Mouse (Mus musculus) fibroblast of lung, adult 2 months (primary cell): ENCODE data around the gene Tacc3.

Source experiments
- DNase-seq: peaks from one replicate; pipeline ENCODE4 v3.0.0-alpha.2; 2011; ENCODE audit warnings: low read depth

Tacc3 gene

GRCm38 (mm10) chr5:33723019-33723640 lies 65.2 kb downstream of the Tacc3 start:
- no peak for DNase-seq

- DNase-seq = no peak
Measured at GRCm38 (mm10) chr5:33723641-33724465, 65.9 kb downstream of the Tacc3 start.

GRCm38 (mm10) chr5:33726081-33726647 lies 68.2 kb downstream of the Tacc3 start:
- DNase-seq = no peak

GRCm38 (mm10) chr5:33726891-33727290 lies 69.0 kb downstream of the Tacc3 start:
- DNase-seq = no peak
